Mouse (Mus musculus): ENCODE data around the gene 1810010H24Rik. TPM values are rescaled to one million over a fixed set of nuclear protein-coding genes. Genes with fewer than 3 reads are reported as not detected.
"Not testable (repeated sequence)": the region's sequence is repeated elsewhere in the genome, so short reads cannot be mapped to it uniquely, and the experiment has no call there.

The 1810010H24Rik gene
- polyA plus RNA-seq, 1 experiment from 2014 or later, result 2.1 TPM

- 98% methylated on average over 3 of the region's 3 CpGs for WGBS
- H3K27ac ChIP-seq (replicated peaks); DNase-seq (ENCODE audit: low spot score); H3K4me1 ChIP-seq; H3K27me3 ChIP-seq (replicated peaks; ENCODE audit: low read depth, poor library complexity, severe bottlenecking); H3K4me3 ChIP-seq; H3K9me3 ChIP-seq: not testable (repeated sequence)
- H3K36me3 ChIP-seq (replicated peaks), result peaks cover 98% of the 10 kb centered on the region
Observed at GRCm38 (mm10) chr11:107059634-107060033, 34.2 kb downstream of the 1810010H24Rik start.

GRCm38 (mm10) chr11:107060941-107061340 is 35.5 kb downstream of the 1810010H24Rik start:
- Histone ChIP-seq H3K27ac (replicated peaks) (no peak overlapping the region), H3K9me3 (no peaks in the 10 kb centered on the region), H3K4me3 (no peak overlapping the region), H3K27me3 (replicated peaks; ENCODE audit: low read depth, poor library complexity, severe bottlenecking) (no peaks in the 10 kb centered on the region), H3K4me1 (no peaks in the 10 kb centered on the region), H3K36me3 (replicated peaks) (peaks cover 98% of the 10 kb centered on the region)
- 82% methylated on average over 1 of the region's 1 CpGs for WGBS
- no peak for DNase-seq (ENCODE audit: low spot score)

DNA sequence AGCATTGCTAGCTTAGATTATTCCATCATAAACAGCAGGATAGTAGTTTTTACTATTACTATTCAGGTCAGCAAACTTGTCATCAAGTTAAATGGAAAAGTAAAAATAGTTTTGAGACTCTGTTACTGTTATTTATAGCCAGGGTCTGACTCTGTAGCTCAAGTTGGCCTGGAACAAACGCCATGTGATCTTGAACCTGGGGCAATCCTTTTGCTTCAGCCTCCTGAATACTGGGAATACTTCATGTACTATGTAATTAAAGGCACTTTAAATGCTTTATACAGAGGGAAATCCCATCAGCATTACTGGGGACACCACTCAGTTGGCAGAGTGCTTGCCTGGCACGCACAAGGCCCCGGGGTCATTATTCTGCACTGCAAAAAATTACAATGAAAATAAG is 37.6 kb downstream of the 1810010H24Rik start:
- no peaks in the 10 kb centered on the region for H3K9me3 ChIP-seq
- no peaks in the 10 kb centered on the region for H3K27me3 ChIP-seq (replicated peaks; ENCODE audit: low read depth, poor library complexity, severe bottlenecking)
- H3K27ac ChIP-seq (replicated peaks), result no peak overlapping the region
- H3K36me3 ChIP-seq (replicated peaks), result peaks cover 98% of the 10 kb centered on the region
- no peaks in the 10 kb centered on the region for H3K4me1 ChIP-seq
- WGBS, result 96% methylated on average over 3 of the region's 3 CpGs
- no peak overlapping the region for H3K4me3 ChIP-seq
- DNase-seq (ENCODE audit: low spot score), result no peak

DNA sequence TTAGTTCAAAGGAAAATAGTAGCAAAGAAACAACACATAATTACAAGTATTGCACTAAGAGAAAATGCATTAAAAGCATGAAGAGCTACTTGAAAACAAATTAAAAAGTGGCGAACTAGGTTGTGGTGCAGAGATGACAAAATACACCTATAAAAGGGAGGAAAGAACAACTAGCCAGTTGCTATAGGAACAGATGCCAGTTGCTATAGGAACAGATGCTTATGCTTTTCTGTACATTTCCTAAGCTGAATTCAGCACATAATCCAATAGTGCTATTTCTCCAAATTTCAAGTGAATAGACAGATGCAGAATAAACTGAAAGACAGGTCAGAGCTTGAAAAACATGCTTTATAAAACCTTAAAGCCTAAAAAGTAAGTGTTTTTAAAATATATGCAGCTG is 39.1 kb downstream of the 1810010H24Rik start:
- 93% methylated on average over 1 of the region's 1 CpGs for whole genome bisulfite sequencing

DNA sequence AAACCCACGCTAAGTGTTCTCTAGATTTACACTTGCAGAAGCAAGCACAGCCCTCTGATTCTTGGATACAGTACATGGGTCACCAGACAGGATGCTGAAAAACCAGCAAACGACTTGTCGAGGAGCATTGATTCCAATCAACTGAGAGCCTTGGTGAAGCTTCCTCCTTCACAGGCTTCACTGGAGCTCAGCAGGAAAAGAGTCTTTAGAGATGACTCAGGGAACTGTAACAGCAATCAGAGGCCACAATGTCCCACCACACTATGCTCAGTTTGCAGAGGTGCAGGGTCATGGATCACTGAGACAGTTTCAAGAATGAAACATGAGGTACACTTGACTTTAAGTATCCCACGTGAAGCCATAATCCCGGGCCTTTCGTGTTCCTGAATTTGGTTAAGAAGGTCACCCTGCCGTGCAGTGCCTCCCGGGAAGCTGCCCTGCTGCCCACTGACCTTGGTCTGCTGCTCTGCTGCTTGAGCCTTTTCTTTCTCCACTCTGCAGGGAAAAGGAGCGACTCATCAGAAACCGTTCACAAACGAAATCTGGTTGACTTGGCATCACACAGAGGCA is 39.8 kb downstream of the 1810010H24Rik start:
- Histone ChIP-seq H3K27ac (replicated peaks) (no peak overlapping the region), H3K36me3 (replicated peaks) (peaks cover 96% of the 10 kb centered on the region), H3K9me3 (no peaks in the 10 kb centered on the region), H3K4me3 (no peak overlapping the region), H3K27me3 (replicated peaks; ENCODE audit: low read depth, poor library complexity, severe bottlenecking) (no peaks in the 10 kb centered on the region), H3K4me1 (no peaks in the 10 kb centered on the region)
- DNase-seq (ENCODE audit: low spot score), result no peak
- 91% methylated on average over 11 of the region's 11 CpGs for WGBS

More for the DNA sequence above, 39.1 kb downstream of the 1810010H24Rik start:
- H3K4me3 ChIP-seq, result no peak overlapping the region
- H3K4me1 ChIP-seq, result no peaks in the 10 kb centered on the region
- H3K27me3 ChIP-seq (replicated peaks; ENCODE audit: low read depth, poor library complexity, severe bottlenecking), result no peaks in the 10 kb centered on the region
- H3K9me3 ChIP-seq, result no peaks in the 10 kb centered on the region
- H3K27ac ChIP-seq (replicated peaks), result no peak overlapping the region
- DNase-seq (ENCODE audit: low spot score), result no peak
- H3K36me3 ChIP-seq (replicated peaks), result peaks cover 96% of the 10 kb centered on the region

Other genes with a start within 250 kb of the 1810010H24Rik start
- gene Polg2, start 246.1 kb upstream of the 1810010H24Rik start, polyA plus RNA-seq (2016; fragmentation: Nextera tagmentation; extraction: Ambion mirVana), result 9.9 and 11.2 TPM in 2 replicates
- gene Ddx5, start 236.5 kb upstream of the 1810010H24Rik start, polyA plus RNA-seq (2016; fragmentation: Nextera tagmentation; extraction: Ambion mirVana), result 312 and 326 TPM in 2 replicates
- 17.6 and 19.7 TPM in 2 replicates for gene Cep95, start 236.4 kb upstream of the 1810010H24Rik start, polyA plus RNA-seq (2016; fragmentation: Nextera tagmentation; extraction: Ambion mirVana)
- gene Smurf2, start 105.0 kb upstream of the 1810010H24Rik start, polyA plus RNA-seq (2016; fragmentation: Nextera tagmentation; extraction: Ambion mirVana), result 12.4 and 13.5 TPM in 2 replicates
- gene Kpna2, start 26.1 kb upstream of the 1810010H24Rik start, polyA plus RNA-seq (2016; fragmentation: Nextera tagmentation; extraction: Ambion mirVana), result 631 and 685 TPM in 2 replicates
- gene Bptf, start 106.4 kb downstream of the 1810010H24Rik start, polyA plus RNA-seq (2016; fragmentation: Nextera tagmentation; extraction: Ambion mirVana), result 33.8 and 34.9 TPM in 2 replicates
- 70.7 and 73.3 TPM in 2 replicates for gene Nol11, start 163.7 kb downstream of the 1810010H24Rik start, polyA plus RNA-seq (2016; fragmentation: Nextera tagmentation; extraction: Ambion mirVana)

Measured in embryonic facial prominence, embryonic 10.5 days (tissue).